Mouse (Mus musculus): ENCODE measurements around the gene Rptor.

Rptor gene

DNA sequence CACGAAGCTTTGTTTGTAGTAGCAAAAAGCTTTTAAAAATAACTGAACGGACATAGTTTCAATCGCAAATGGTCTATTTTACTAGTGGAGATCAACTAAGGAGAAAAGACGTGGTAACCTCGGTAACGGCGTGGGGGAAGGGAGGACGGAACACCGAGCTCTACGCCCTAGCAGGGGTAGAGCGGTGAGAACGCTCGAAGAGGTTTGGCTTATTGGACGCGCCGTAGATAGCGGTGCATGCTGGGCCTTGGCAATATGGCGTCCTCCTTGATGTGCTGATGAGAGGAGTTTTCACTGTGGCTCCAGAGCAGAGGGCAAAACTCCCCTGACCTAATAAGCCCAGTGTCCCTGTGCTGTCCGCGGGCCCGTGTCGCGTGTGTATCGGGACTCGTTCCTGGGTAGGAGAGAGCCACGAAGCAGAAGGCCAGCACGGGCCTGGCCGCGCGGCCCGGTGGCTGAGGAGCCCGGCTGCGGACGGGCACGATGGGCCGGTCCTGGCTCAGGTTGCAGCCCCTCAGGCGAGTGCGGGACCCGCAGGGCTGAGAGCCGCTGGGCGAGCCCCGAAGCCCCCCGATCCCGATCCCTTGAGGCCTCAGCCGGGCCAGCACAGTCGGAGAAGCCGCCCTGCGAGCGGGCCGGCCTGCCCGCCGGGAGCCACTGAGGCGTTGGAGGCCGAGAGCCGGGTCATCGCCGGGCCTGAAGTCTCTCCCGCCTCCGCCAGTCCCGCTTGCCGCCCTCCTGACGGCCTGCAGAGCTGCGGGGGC lies at the start of gene Rptor:
Gene Rptor (plus strand): TSS at position 143 of the 764 bp plus-strand sequence.
- DNase-seq (ENCODE audit: low spot score): peak; percentile 97

DNA sequence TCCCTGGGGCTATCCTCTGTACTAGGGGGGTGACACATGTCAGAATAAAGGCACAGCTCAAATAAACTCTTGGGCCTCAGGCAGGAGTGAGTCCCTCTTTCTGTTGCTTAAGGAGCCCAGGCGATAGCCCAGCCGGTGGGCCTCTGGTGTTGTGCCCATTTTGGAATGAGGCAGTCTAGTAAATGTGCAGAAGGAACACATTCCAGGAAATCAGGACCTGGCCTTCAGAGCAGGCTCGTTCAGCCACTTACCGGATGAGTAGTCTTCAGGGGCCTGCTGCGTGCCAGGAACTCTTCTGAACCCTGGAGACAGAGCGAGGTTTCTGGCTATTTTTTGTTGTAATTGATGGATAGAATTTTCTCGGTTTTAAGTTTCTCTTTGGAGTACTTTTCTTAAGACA lies 48.0 kb upstream of the Rptor start:
- no peak for DNase-seq (ENCODE audit: low spot score)

DNA sequence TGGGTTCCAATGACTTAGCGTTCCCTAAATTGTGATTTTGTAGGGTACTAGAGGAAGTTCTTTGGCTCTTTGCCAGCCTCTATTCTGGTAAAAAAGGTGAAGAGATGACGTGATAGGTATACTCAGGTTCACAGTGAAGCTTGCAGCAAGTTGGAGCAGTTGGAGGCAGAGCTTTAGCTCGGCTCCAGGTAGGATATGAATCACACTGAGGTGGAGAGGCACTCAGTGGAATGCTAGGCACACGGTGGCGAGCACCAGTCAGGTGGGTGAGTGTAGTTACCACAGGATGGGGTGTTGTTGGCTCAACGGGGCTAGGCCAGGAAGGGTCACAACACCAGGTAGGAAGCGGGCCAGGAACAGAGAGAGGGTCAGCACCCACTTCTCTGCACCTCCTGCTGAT lies 47.5 kb upstream of the Rptor start:
- DNase-seq (ENCODE audit: low spot score): no peak

GRCm38 (mm10) chr11:119557940-119558869 lies 44.5 kb upstream of the Rptor start:
- no peak for DNase-seq (ENCODE audit: low spot score)

- DNase-seq (ENCODE audit: low spot score): no peak
Observed at GRCm38 (mm10) chr11:119558870-119559610, 43.7 kb upstream of the Rptor start.

DNA sequence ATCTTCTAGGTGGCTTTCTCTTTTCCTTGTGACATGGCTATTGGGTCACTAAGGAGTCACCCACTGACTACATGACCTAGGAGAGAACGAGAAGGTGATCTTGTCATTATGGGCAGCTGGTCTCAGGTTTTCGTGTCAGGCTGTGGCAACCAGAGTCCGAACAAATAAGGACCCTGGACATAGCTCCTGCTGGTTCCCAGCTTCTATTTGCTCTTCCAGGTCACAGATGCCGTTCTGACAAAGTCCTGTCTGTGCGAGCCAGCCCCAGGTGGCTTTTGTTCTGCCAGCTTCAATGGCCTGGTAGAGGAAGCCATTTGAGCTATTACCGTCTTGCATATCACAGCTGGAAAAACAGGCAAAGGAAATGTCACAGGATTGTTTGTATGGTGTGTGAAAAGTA lies 40.4 kb upstream of the Rptor start:
- DNase-seq (ENCODE audit: low spot score): no peak

- no peak for DNase-seq (ENCODE audit: low spot score)
Observed at GRCm38 (mm10) chr11:119563166-119563565, 39.5 kb upstream of the Rptor start.

GRCm38 (mm10) chr11:119564383-119564782 lies 38.3 kb upstream of the Rptor start:
- no peak for DNase-seq (ENCODE audit: low spot score)

DNA sequence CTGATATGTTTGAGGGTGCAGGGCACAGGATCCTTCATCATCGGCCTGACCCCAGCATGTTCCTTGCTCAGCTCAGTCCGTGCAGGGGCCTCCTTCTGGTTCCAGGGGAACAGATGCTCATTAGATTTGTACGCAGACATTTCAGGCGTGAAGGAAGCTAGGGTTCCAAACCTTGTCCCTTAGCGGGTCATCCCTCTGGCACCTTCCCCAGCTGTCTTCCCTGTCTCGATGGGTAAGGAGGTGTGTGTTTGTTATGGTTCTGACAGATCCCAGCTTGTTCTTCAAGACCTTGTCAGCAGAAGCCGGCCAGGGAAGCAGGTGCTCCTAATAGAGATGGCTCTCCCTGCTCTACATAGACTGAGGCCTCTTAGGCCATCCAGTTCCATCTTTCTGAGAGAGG lies 37.7 kb upstream of the Rptor start:
- no peak for DNase-seq (ENCODE audit: low spot score)

DNA sequence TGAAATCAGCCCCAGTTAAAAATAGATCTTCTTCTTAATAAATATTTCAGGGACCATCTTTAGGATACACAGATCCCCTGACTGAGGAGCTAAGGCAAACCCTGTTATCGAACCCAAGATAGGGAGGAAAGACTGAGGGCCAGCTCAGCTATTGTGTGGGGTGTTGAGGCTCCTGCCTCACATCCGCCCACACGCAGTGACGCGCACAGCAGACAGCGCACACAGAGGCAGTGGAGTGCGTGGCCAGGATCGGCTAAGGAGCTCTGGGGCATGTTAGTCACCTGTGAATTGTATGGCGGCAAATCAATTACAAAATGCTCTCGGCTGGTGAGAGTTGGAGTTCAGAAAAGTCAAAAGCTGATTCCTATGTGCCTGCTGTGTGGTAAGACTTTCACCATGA lies 37.0 kb upstream of the Rptor start:
- no peak for DNase-seq (ENCODE audit: low spot score)

GRCm38 (mm10) chr11:119566188-119566587 lies 36.5 kb upstream of the Rptor start:
- no peak for DNase-seq (ENCODE audit: low spot score)

DNA sequence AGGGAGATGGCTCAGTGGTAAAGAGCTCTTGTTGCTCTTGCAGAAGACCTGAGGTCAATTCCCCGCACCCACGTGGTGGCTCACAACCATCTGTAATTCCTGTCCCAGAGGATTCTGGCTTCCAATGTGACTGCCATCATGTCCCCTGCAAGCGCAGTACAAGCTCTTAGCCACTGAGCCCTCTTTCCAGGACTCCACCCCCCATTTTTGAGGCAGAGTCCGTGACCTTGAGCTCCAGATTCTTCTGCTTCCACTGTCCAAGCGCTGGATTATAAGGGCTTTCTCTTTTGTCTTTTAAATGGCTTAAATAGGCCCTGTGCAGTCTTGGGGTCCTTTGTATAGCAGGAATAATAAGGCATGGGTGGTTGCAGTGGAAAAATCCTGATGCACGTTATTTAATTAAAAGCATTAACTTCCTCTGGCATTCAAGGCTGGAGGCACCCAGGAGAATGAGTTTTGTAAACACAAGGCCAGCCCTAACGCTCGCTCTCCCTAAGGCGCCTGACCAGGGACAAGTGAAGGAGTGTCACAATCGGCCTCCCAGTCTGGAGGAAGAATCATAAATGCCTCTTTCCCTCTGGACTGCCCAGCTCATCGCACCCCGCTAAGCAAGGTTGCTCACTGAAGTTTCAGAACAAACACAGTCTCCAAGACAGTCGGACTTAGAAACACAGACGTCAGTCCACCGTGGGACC lies 30.2 kb upstream of the Rptor start:
- no peak for DNase-seq (ENCODE audit: low spot score)

DNA sequence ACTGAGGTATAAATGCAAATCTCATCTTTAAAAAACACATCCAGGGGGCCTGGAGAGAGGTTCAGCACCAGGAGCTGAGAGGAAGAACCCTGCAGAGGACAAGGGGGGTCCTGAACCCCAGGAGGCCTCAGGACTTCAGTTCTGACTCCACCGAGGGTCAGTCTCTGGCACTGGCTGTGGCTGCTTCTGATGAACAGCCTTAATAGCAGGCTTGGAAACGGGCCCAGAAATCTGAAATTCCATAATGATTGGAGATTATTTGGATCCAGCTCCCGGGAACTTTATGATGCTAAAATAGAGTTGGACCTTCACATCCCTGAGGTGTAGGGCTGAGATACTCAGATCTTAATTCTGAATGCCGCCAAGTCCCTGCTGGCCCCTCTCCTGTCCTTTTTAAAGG lies 25.9 kb upstream of the Rptor start:
- no peak for DNase-seq (ENCODE audit: low spot score)

- DNase-seq (ENCODE audit: low spot score): no peak
Observed at GRCm38 (mm10) chr11:119577721-119578120, 25.0 kb upstream of the Rptor start.

- DNase-seq (ENCODE audit: low spot score): no peak
Observed at GRCm38 (mm10) chr11:119586511-119586910, 16.2 kb upstream of the Rptor start.

- DNase-seq (ENCODE audit: low spot score): no peak
Observed at GRCm38 (mm10) chr11:119587112-119587511, 15.6 kb upstream of the Rptor start.

- DNase-seq (ENCODE audit: low spot score): no peak
Observed at GRCm38 (mm10) chr11:119589242-119589641, 13.5 kb upstream of the Rptor start.

DNA sequence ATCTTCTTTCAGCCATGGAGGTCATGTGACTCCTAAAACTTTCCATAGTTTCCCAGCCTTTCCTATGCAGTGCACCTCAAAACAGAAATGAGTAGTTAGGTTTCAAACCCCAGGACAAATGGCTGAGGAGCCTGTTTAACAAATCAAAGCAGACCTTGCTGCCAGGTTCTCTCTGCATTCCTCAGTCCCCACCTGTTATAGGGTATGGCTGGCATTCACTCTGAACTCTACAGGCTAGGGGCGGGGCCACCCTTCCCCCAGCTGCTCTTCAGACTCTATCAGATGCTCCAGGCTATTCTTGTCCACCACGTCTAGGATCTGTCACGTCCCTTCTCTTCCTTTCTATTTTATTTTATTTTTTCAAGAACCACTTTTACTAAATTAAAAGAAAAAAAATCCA lies 8.7 kb upstream of the Rptor start:
- DNase-seq (ENCODE audit: low spot score): no peak

- no peak for DNase-seq (ENCODE audit: low spot score)
Observed at GRCm38 (mm10) chr11:119598856-119599255, 3.8 kb upstream of the Rptor start.

DNA sequence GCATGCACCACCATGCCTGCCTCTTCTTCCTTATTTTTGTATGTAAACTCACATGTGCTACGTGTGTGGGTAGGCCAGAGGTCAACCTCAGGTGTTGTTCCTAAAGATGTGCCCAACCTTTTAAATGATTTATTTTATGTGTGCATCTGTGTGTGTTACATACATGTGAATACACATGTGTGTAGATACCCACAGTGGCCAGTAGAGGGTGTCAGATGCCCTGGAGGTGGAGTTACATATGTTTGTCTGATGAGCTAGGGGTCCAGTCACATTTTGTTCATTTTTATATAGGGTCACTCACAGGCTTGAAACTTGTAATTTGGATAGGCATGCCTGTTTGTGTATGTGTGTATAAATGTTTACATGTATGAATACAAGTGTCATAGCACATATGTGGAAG lies 2.4 kb upstream of the Rptor start:
- no peak for DNase-seq (ENCODE audit: low spot score)

DNA sequence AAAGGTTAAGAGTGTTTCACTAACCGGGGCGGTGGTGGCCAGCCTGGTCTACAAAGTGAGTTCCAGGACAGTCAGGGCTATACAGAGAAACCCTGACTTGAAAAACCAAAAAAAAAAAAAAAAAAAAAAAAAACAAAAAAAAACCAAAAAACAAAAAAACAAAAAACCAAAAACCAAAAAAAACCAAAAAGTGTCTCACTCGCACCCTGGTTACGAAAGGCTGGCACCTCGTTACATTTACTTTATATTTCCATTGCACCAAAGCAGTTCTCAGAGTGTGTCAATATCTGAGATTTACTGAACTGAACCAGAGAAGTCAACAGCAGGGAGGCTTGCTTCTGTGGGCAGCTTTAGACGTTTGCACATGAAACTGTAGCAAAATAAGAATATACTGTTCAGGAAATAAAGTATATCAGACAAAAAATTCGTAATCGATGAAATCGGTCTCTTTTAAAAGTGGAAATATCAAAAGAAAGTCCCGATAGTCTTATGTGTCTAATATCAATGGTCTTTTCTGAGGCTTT lies 466 bp upstream of the Rptor start:
- DNase-seq (ENCODE audit: low spot score): no peak

DNA sequence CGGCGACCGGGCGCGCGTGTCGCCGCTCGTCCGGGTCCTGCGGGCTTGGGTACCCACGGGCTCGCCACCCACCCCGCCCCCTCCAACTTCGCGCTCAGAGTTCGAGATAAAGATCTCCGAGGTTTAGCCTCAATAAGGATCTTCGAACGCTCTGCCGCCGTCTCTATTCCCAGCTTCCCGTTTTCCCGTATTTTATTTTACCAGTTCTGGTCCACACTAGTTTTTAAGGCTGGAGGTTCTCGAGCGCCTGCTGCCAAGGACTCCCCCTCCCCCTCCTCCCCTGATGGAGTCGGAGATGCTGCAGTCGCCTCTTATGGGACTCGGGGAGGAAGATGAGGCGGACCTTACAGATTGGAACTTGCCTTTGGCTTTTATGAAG lies 811 bp downstream of the Rptor start:
- DNase-seq (ENCODE audit: low spot score): peak; percentile 34
